ENCODE assay signal across 25 mouse cellular contexts in the genomic region with DNA sequence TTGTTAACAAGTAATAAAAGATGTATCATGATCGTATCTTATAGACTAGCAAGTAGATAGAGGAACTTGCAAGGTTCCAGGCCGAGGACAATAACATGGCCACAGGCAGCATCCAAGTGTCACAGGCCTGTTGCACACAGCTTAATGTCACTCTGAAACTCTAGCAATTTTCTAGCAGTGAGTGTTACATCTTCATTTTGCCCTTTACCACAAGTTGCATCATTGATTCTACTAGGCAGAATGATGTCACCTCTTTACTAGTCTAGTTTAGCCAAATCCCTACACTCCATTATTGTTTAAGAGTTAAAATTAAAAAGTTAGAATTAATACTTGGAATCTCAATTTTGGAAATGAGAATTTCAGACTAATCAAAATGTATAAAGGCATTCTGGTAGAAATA. TPM values are rescaled to one million over a fixed set of nuclear protein-coding genes. Genes with fewer than 3 reads are reported as not detected.
A peak's percentile ranks its signal among the peaks of the same experiment; 100 is the strongest.
DNase-seq lines count a peak whose midpoint lies in the region; ATAC-seq and TF ChIP-seq lines count a peak whose summit lies in the region.
"Had no signal": no experiment of that assay in that cellular context is flagged by ENCODE, and none has a peak within 500 bp of the region (broad histone marks: within the 10 kb centered on the region; RNA-seq: fewer than 3 reads in every experiment).

No protein-coding gene starts in this region.

- no peak overlapping the region for H3K4me2 ChIP-seq in liver, embryonic 12.5 days
- no peak overlapping the region for H3K4me2 ChIP-seq in CH12.LX (ENCODE audit: insufficient read depth, low read depth, poor library complexity, severe bottlenecking)
- H3K4me2 ChIP-seq: forebrain, embryonic 13.5 days; heart, embryonic 11.5 days; hindbrain, embryonic 13.5 days had no signal

- dilution Hi-C loops in CH12.LX (cut with MboI; ENCODE audit: extremely low pct_ligation_motif_present, extremely low pct_unique_long_range_greater_than_20kb, low sequenced_read_pairs) = no loop called here

- peak; percentile 53 for DNase-seq in liver, adult 2 months (ENCODE audit: extremely low read depth, low read depth, low spot score)
- DNase-seq in CH12.LX (ENCODE audit: extremely low read depth) = no peak
- DNase-seq in cerebellum, postnatal 10 days = no peak
- no peak for DNase-seq in embryo, embryonic 10.5 days (ENCODE audit: low spot score)
- no peak for DNase-seq in retina, embryonic 14.5 days (ENCODE audit: low spot score)
- DNase-seq: adrenal gland, adult 2 months; adrenal gland, postnatal 14 days; cerebellum, adult 11 months; cerebellum, adult 2 months; cerebellum, adult 9-11 months; cerebellum, postnatal 36 days; gastrocnemius, postnatal 10 days; gastrocnemius, postnatal 36 days; heart, adult 11 months; heart, postnatal 36 days had no signal

- no peak for TF ChIP-seq RAD21 in CH12.LX (IDR thresholded peaks at IDR 0.05; ENCODE audit: low read depth, low read length)

- TF ChIP-seq EP300 in CH12.LX (IDR thresholded peaks at IDR 0.05; ENCODE audit: low read length) = no peak

- no peak overlapping the region for H3K4me3 ChIP-seq in liver, adult 2 months (ENCODE audit: insufficient read depth, low read depth, low read length)
- no peak overlapping the region for H3K4me3 ChIP-seq in liver, embryonic 12.5 days
- H3K4me3 ChIP-seq in CH12.LX (replicated peaks in 1 of 3; ENCODE audit: low read depth in 2 of 3, low read length in 2 of 3, poor library complexity in 1 of 3) = no peak overlapping the region
- H3K4me3 ChIP-seq: forebrain, embryonic 10.5 days; forebrain, embryonic 13.5 days; hindbrain, embryonic 10.5 days; hindbrain, embryonic 13.5 days had no signal

- TF ChIP-seq POLR2A in liver, adult 2 months (IDR thresholded peaks at IDR 0.05; ENCODE audit: extremely low read depth, insufficient read depth, low read length) = no peak
- TF ChIP-seq POLR2A in CH12.LX (IDR thresholded peaks at IDR 0.05; ENCODE audit: low read depth, low read length) = no peak

- H3K9me3 ChIP-seq in liver, embryonic 12.5 days (replicated peaks) = no peaks in the 10 kb centered on the region
- no peaks in the 10 kb centered on the region for H3K9me3 ChIP-seq in CH12.LX (replicated peaks; ENCODE audit: low read length)
- H3K9me3 ChIP-seq: forebrain, embryonic 10.5 days; forebrain, embryonic 13.5 days; hindbrain, embryonic 10.5 days; hindbrain, embryonic 13.5 days had no signal

- H3K36me3 ChIP-seq in liver, adult 2 months (ENCODE audit: control insufficient read depth, insufficient read depth, low read length) = peaks cover 22% of the 10 kb centered on the region
- peaks cover 21% of the 10 kb centered on the region for H3K36me3 ChIP-seq in liver, embryonic 12.5 days
- H3K36me3 ChIP-seq in CH12.LX (replicated peaks in 1 of 2; ENCODE audit: control insufficient read depth in 1 of 2, insufficient read depth in 1 of 2, low read length in 1 of 2) = peaks cover 14 to 40% of the 10 kb centered on the region in 2 experiments

- peaks cover 21% of the 10 kb centered on the region for H3K4me1 ChIP-seq in liver, adult 2 months (ENCODE audit: control insufficient read depth, insufficient read depth, low read length)
- peaks cover 36% of the 10 kb centered on the region for H3K4me1 ChIP-seq in liver, embryonic 12.5 days
- peaks cover 6 to 24% of the 10 kb centered on the region in 2 experiments; a peak in 3 of 4 replicates for H3K4me1 ChIP-seq in CH12.LX (ENCODE audit: control insufficient read depth in 1 of 2, insufficient read depth in 2 of 2)

- H3K9ac ChIP-seq in liver, adult 2 months (ENCODE audit: low read depth, low read length) = no peak overlapping the region
- no peak overlapping the region for H3K9ac ChIP-seq in liver, embryonic 12.5 days
- H3K9ac ChIP-seq in CH12.LX (ENCODE audit: insufficient read depth, low read depth) = peak overlapping the region; percentile 85
- H3K9ac ChIP-seq: forebrain, embryonic 13.5 days; hindbrain, embryonic 13.5 days had no signal

- TF ChIP-seq CTCF in liver, adult 2 months (IDR thresholded peaks at IDR 0.05; ENCODE audit: low read depth, low read length) = no peak
- TF ChIP-seq CTCF in CH12.LX (conservative IDR thresholded peaks at IDR 0.05 in 1 of 2, IDR thresholded peaks at IDR 0.05 in 1 of 2; ENCODE audit: low read depth in 2 of 2, low read length in 2 of 2) = no peak

- no peaks in the 10 kb centered on the region for H3K27me3 ChIP-seq in liver, adult 2 months (ENCODE audit: control insufficient read depth, insufficient read depth, low read length)
- H3K27me3 ChIP-seq in liver, embryonic 12.5 days (replicated peaks) = no peaks in the 10 kb centered on the region
- H3K27me3 ChIP-seq in CH12.LX (replicated peaks) = no peaks in the 10 kb centered on the region
- H3K27me3 ChIP-seq: forebrain, embryonic 13.5 days; hindbrain, embryonic 13.5 days had no signal

- in situ Hi-C loops in CH12.LX (cut with MboI; ENCODE audit: low pct_ligation_motif_present, low pct_unique_long_range_greater_than_20kb, low sequenced_read_pairs) = no loop called here

- peaks cover 6% of the 10 kb centered on the region; the same call in 1 of the 2 replicates for H3K79me2 ChIP-seq in liver, adult 2 months (ENCODE audit: control insufficient read depth, insufficient read depth, low read length)
- H3K79me2 ChIP-seq in CH12.LX (replicated peaks; ENCODE audit: control insufficient read depth, extremely low read depth, insufficient read depth, poor library complexity, severe bottlenecking) = peaks cover 20% of the 10 kb centered on the region

- H3K27ac ChIP-seq in liver, adult 2 months (replicated peaks; ENCODE audit: insufficient read depth, low read depth, low read length) = no peak overlapping the region
- H3K27ac ChIP-seq in liver, embryonic 12.5 days = no peak overlapping the region
- peak overlapping the region; percentile 58; the same call in 1 of the 2 replicates for H3K27ac ChIP-seq in CH12.LX (ENCODE audit: insufficient read depth, low read depth)
- H3K27ac ChIP-seq: forebrain, embryonic 10.5 days; forebrain, embryonic 13.5 days; hindbrain, embryonic 10.5 days; hindbrain, embryonic 13.5 days had no signal

- whole genome bisulfite sequencing in liver, adult 2 months = 84% methylated on average over 2 of the region's 2 CpGs
- WGBS in liver, embryonic 12.5 days (ENCODE audit: insufficient replicate concordance) = 85% methylated on average over 2 of the region's 2 CpGs

- no peak for ATAC-seq in liver, embryonic 12.5 days
- ATAC-seq in granulocyte monocyte progenitor cell, adult 5-6 weeks (replicated peaks; ENCODE audit: poor library complexity, severe bottlenecking) = 0 out of 2 replicates have a peak, but pooled peaks have one; percentile 10
- ATAC-seq: CD4-positive, CD25-positive, alpha-beta regulatory T cell, adult 4 months; forebrain, embryonic 13.5 days; forebrain, embryonic 16.5 days; hindbrain, embryonic 16.5 days had no signal

TF ChIP-seq in CH12.LX, 34 proteins besides CTCF, POLR2A, EP300 and RAD21:
- TF ChIP-seq GABPA (IDR thresholded peaks at IDR 0.05; ENCODE audit: insufficient replicate concordance, low read depth, low read length) = no peak
- TF ChIP-seq JUN (IDR thresholded peaks at IDR 0.05; ENCODE audit: insufficient read depth, low read depth, low read length) = 0 out of 2 replicates have a peak, but pooled peaks have one; percentile 19

RNA-seq across cellular contexts. Expression of a gene that starts 19.1 kb away (rescaled TPM):
- total RNA-seq in liver, adult 2 months (2014; rRNA removed) = 115 and 121 TPM in 2 replicates
- polyA plus RNA-seq in liver, adult 2 months (2012; rRNA removed) = 23.5 and 30.6 TPM in 2 replicates
- polyA plus RNA-seq in liver, embryonic 12.5 days (2016; fragmentation: Nextera tagmentation; extraction: Ambion mirVana) = 33.3 and 35.4 TPM in 2 replicates
- 28.6 and 32.7 TPM in 2 replicates for total RNA-seq in CH12.LX (2012; rRNA removed)
- 82.9 and 89.3 TPM in 2 replicates for total RNA-seq in CH12.LX (2014; rRNA removed)
- polyA plus RNA-seq in CH12.LX (2012; ENCODE audit: insufficient read length, low read depth) = 42.8 and 43.3 TPM in 2 replicates
- 42.0 and 72.4 TPM in 2 replicates for total RNA-seq in granulocyte monocyte progenitor cell, adult 5-6 weeks (2014; fragmentation: Nextera tagmentation)
- total RNA-seq in granulocyte monocyte progenitor cell, adult 5-6 weeks (2017) = 30.2 and 50.2 TPM in 2 replicates

RNA-seq across cellular contexts. Expression of a gene that starts 34.7 kb away (rescaled TPM):
- 5.3 and 6.1 TPM in 2 replicates for total RNA-seq in liver, adult 2 months (2014; rRNA removed)
- 1.4 and 3.5 TPM in 2 replicates for polyA plus RNA-seq in liver, adult 2 months (2012; rRNA removed)
- 30.0 and 30.3 TPM in 2 replicates for polyA plus RNA-seq in liver, embryonic 12.5 days (2016; fragmentation: Nextera tagmentation; extraction: Ambion mirVana)
- total RNA-seq in CH12.LX (2012; rRNA removed) = 15.7 and 18.4 TPM in 2 replicates
- total RNA-seq in CH12.LX (2014; rRNA removed) = 41.2 and 49.2 TPM in 2 replicates
- 20.4 and 21.8 TPM in 2 replicates for polyA plus RNA-seq in CH12.LX (2012; ENCODE audit: insufficient read length, low read depth)
- 26.8 and 30.6 TPM in 2 replicates for total RNA-seq in granulocyte monocyte progenitor cell, adult 5-6 weeks (2014; fragmentation: Nextera tagmentation)
- 13.2 and 16.7 TPM in 2 replicates for total RNA-seq in granulocyte monocyte progenitor cell, adult 5-6 weeks (2017)

RNA-seq across cellular contexts. Expression of a gene that starts 56.0 kb away (rescaled TPM):
- total RNA-seq in liver, adult 2 months (2014; rRNA removed) = 101 and 108 TPM in 2 replicates
- 21.5 and 32.8 TPM in 2 replicates for polyA plus RNA-seq in liver, adult 2 months (2012; rRNA removed)
- 130 and 131 TPM in 2 replicates for polyA plus RNA-seq in liver, embryonic 12.5 days (2016; fragmentation: Nextera tagmentation; extraction: Ambion mirVana)
- total RNA-seq in CH12.LX (2012; rRNA removed) = 90.3 and 121 TPM in 2 replicates
- total RNA-seq in CH12.LX (2014; rRNA removed) = 288 and 342 TPM in 2 replicates
- 193 and 201 TPM in 2 replicates for polyA plus RNA-seq in CH12.LX (2012; ENCODE audit: insufficient read length, low read depth)
- total RNA-seq in granulocyte monocyte progenitor cell, adult 5-6 weeks (2014; fragmentation: Nextera tagmentation) = 136 and 145 TPM in 2 replicates
- 221 and 284 TPM in 2 replicates for total RNA-seq in granulocyte monocyte progenitor cell, adult 5-6 weeks (2017)
